Mouse (Mus musculus): ENCODE measurements around the gene Ppcs.

Ppcs gene

GRCm38 (mm10) chr4:119417894-119418293, 4.3 kb downstream of the Ppcs start:
- DNase-seq (ENCODE audit: low spot score) = no peak

GRCm38 (mm10) chr4:119417270-119417669, 5.0 kb downstream of the Ppcs start:
- no peak for DNase-seq (ENCODE audit: low spot score)

GRCm38 (mm10) chr4:119415072-119415753, 7.0 kb downstream of the Ppcs start, which contains the start of gene Ccdc30:
Gene Ccdc30, minus strand, starts transcription at chr4:119415521.
- peak; percentile 90 for DNase-seq (ENCODE audit: low spot score)

GRCm38 (mm10) chr4:119412791-119413190, 9.4 kb downstream of the Ppcs start:
- no peak for DNase-seq (ENCODE audit: low spot score)

GRCm38 (mm10) chr4:119411877-119412650, 10.2 kb downstream of the Ppcs start:
- no peak for DNase-seq (ENCODE audit: low spot score)

- DNase-seq (ENCODE audit: low spot score) = no peak
Measured at GRCm38 (mm10) chr4:119403431-119403830, 18.8 kb downstream of the Ppcs start.

GRCm38 (mm10) chr4:119400896-119401295, 21.3 kb downstream of the Ppcs start:
- DNase-seq (ENCODE audit: low spot score) = no peak

- no peak for DNase-seq (ENCODE audit: low spot score)
Measured at GRCm38 (mm10) chr4:119398751-119399150, 23.5 kb downstream of the Ppcs start.

- peak; percentile 44 for DNase-seq (ENCODE audit: low spot score)
Measured at GRCm38 (mm10) chr4:119390369-119390768, 31.9 kb downstream of the Ppcs start.

GRCm38 (mm10) chr4:119389184-119389583, 33.0 kb downstream of the Ppcs start:
- no peak for DNase-seq (ENCODE audit: low spot score)

GRCm38 (mm10) chr4:119381471-119382190, 40.6 kb downstream of the Ppcs start:
- DNase-seq (ENCODE audit: low spot score) = no peak

GRCm38 (mm10) chr4:119369460-119369859, 52.8 kb downstream of the Ppcs start:
- no peak for DNase-seq (ENCODE audit: low spot score)

Data from testis, postnatal 14 days (tissue).